Mouse (Mus musculus) cerebellum, postnatal 14 days (tissue): ENCODE results near the gene Cwc22.

ENCODE experiments used
- DNase-seq, 2 experiments: peaks; one replicate each; pipeline ENCODE4 v3.0.0; 2021; ENCODE audit warnings: mixed read lengths in 2 of 2

Cwc22 gene

GRCm38 (mm10) chr2:77896843-77897557 is 49.2 kb downstream of the Cwc22 start:
- DNase-seq = peak; percentile 72 to 82

DNA sequence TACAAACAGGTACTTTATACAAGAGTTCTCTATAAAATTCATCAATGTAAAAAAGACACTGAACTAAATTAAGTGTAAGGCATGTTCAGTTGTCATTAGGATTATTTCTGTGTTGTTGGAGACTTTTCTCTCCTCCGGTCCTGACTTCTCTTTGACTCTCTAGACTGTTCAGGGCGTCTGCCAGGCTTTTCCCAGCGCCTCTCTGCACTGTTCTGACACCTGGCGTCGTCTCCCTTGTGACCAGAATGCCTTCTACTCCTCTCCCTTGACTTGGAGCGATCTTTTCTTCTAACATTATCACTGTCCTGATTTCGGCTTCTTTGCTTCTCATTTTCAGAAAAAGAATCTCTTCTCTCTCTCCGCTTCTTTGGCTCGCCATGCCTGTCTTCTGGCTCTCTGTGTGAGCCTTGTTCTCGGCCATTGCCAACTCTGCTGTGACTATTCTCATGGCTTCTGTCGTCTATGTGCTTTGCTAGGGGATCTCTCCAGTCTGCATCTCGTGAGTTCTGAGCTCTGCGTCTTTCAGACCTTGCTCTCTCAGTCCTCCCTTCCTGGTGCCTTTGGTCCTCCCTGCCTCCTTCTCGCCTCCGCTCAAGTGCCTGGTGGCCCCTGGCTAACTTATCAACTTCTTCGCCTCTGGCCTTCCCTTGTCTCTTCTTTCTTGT is 50.1 kb downstream of the Cwc22 start:
- DNase-seq = peak; percentile 55 to 57

DNA sequence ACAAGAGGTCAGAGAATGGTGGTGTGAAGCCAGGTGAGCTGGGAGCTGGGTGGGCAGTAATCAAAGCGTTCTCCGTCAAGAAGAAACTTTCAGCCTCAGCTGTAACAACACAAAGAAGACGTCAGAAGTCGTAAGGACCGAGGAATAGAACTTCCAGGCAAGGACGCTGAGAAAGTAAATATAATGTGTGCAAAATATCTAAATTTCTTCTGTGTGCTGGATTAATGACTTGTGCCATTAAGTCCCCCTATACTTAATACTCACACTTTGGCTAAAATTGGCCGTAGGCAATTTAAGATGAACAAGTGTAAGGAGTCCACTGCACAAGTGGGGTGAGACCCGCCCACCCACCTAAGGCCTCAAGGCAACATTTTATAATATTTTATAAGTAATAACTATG is 51.3 kb downstream of the Cwc22 start:
- no peak for DNase-seq

DNA sequence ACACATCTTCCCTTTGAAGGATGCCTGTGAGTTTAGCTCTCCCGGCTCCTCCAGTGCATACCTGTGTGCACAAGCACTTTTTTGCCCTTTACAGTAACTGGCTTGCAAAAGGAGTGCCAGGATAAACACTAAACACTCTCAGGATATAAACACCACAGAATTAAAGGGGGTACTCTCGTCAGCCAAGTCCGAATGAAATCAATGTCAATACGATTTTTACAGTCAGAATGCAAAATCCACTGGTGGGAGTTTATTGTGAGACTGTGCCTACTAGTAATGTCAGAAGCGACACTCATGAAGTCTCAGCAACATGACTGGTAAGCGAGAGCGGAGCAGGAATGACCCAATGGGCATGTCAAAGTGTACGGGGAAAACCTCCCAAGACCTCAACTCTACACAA is 52.7 kb downstream of the Cwc22 start:
- no peak for DNase-seq

DNA sequence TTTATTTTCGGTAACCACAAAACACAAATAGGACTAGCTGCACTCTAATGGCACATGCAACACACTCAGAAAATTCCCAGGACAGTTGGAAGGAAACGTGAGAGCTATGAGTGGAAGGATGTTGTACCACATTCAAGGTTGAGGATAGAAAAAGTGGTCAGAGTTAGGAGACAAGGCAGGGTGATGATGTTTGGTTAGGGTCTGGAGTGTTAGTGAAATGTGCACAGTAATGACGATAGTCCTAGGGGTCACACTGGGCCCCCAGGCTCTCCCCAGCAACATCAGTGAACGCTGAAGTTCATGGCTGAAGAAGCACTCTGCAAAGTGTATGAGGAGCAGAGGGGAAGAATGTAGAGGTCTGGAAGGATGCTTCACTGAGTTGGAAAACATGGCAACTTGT is 53.6 kb downstream of the Cwc22 start:
- DNase-seq = no peak

DNA sequence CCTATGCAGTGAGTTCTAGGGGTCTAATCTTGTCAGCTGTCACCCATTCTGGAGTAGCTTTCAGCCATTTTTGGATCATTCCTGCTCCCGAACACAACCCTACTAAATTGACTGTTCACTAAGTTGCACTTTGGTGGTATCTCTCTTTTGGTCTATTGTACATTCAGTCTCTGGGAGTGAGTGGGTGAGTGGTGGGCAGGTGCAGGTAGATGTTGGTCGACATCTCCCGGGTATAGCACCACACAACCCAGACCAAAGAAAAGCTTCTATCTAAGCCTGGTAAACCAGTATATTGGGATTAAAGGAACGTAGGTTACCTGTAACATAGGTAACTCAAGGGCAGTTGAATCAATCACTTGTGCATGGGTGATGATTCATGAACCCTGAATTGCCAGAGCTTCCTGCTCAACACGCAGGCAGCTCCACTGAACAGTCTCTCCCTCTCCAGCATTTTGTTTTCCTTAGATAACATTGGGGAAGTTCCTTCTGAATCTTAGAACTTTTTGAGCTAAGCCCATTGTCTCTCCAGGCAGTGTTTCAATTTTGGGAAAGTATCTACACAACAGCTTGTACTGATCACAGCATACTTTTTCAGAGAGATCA is 55.2 kb downstream of the Cwc22 start:
- no peak for DNase-seq

- no peak for DNase-seq
Observed at GRCm38 (mm10) chr2:77889949-77890348, 56.2 kb downstream of the Cwc22 start.

DNA sequence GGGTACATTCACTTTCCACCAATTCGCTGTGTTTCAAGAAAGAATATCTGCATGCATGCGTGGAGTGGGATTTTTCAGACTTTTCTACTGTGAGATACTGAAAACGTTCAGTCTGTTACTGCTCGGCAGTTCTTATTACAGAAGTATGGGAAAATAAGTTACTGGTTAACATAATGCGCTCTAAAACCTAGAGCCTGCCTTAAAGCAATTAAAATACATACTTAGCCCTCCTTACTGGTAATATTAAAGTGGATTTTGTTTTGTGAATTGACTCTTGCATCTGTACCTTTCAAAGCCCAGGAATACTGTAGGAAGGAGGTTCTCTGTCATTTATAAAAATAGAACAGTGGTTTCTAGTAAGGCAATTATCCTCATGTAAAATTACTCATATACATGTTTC is 56.8 kb downstream of the Cwc22 start:
- no peak for DNase-seq

DNA sequence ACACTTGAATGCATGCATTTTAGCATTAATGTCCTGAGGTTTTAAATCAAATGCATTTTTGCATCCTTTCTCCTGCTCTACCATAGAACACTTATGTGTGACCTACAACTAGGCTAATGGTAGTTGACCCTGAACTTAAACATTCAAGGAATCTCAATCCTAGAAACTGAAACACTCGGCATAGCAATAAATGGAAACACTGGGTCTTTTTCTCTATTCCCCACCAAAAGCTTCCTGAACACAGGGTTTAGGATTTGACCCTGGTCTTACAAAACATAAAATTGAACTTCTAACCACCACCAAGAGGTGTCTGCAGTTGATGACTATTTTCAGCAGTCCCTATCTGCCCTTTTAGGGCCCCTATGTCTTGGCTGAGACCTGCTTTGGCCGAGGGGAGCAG is 57.3 kb downstream of the Cwc22 start:
- no peak for DNase-seq

DNA sequence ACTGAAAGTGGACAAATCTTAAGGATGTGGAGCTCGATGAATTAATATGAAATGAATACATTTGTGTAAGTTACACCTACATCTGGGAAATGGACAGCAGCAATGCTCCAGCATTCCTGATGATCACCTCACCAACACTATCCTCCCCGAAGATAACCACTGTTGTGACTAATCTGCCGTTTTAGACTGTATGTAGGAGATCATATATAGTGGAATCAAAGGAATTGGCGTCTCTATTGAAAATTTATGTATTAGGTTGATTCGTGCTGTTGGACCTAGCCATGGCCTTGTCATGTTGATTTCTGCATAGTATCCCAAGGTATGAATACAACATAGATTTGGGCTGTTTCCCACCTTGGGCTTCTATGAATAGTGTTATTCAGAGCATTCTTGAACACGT is 58.1 kb downstream of the Cwc22 start:
- DNase-seq = no peak

DNA sequence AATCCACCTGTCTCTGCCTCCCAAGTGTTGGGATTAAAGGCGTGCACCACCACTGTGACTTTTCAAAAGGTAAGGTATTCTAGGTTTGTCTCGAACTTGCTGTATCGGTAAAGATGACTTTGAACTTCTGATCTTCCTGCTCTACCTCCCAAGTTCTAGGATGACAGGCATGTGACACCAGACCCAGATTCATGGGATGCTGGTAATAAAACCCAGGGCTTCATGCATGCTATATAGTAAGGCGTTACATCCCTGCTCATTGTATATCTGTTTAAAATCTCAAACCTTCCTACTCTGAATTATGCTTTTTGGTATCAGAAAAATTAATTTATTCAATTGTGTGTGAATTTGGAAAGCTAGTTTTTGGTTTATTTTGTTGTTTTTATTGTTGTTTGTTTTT is 59.0 kb downstream of the Cwc22 start:
- no peak for DNase-seq

GRCm38 (mm10) chr2:77885491-77886130 is 60.6 kb downstream of the Cwc22 start:
- no peak for DNase-seq

GRCm38 (mm10) chr2:77885036-77885435 is 61.1 kb downstream of the Cwc22 start:
- DNase-seq = no peak

DNA sequence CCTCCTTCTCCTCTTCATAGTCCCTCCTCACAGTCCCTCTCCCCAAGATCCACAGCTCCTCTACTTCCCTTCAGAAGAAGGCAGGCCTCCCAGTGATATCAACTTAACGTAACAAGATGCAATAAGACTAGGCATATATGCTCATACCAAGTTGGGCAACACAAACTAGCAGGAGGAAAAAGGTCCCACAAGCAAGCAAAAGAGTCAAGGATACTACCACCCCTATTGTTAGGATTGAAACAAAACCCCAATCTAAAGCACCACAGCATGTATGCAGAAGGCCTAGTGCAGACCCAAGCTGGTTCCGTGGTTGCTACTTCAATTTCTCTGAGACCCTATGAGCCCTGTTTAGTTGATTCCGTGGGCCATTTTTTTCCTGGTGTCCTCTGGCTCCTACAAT is 61.7 kb downstream of the Cwc22 start:
- DNase-seq = no peak

- DNase-seq = no peak
Observed at GRCm38 (mm10) chr2:77882961-77883360, 63.2 kb downstream of the Cwc22 start.

- no peak for DNase-seq
Observed at GRCm38 (mm10) chr2:77881301-77882199, 64.6 kb downstream of the Cwc22 start.

DNA sequence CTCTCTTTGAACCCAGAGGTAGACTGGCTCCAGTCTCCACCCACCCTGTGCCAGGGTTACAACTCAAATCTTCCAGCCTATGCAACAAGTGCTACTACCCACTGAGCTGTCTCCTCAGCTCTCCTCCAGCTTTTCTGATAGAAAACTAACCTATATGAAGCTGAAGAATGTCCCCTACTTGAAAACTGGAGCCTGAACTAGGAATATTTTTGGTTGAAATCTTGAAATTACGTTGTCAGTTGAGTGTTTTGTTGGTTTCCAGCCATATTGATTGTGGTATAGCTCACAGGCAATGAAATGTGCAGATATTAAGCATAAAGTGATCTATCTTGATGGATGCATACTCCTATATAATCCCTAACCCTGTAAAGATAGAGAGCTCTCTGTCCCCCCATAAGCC is 65.8 kb downstream of the Cwc22 start:
- no peak for DNase-seq

GRCm38 (mm10) chr2:77879736-77880135 is 66.4 kb downstream of the Cwc22 start:
- no peak for DNase-seq

- no peak for DNase-seq
Observed at GRCm38 (mm10) chr2:77877156-77877855, 68.9 kb downstream of the Cwc22 start.

DNA sequence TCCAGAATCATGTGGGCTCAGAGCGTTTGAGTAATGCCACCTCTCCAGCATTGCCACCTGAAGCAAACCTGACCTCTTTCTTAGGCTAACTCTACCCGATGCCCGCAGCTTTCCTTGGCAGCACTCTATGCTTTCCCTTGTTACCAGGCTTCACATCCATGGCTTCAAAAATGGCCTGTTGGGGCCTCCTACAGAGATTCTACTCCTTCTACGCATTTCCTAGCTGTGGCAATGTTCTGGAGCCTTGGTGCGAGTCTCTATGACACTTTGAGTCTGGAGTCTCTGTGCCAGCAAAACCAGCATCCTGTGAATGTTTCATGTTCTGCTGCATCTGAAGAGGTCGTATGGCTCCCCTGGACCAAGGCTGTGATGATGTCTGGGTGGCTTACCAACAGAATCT is 69.8 kb downstream of the Cwc22 start:
- no peak for DNase-seq

GRCm38 (mm10) chr2:77875516-77875915 is 70.7 kb downstream of the Cwc22 start:
- DNase-seq = no peak

GRCm38 (mm10) chr2:77874678-77875077 is 71.5 kb downstream of the Cwc22 start:
- no peak for DNase-seq
